Mouse (Mus musculus) ovary, adult 2 months (tissue): Measurements from ENCODE around the gene Ccdc9. TPM values are rescaled to one million over a fixed set of nuclear protein-coding genes. Genes with fewer than 3 reads are reported as not detected.

ENCODE experiments used
- polyA plus RNA-seq: library from polyadenylated mRNA; depleted of rRNA; stranded (reverse); fragments of >200 nt; gene quantifications from 2 replicates; pipeline ENCODE4 v1.2.3, GENCODE M21; 2012; rRNA removed

Gene Ccdc9
- 32.9 and 36.1 TPM in 2 replicates for polyA plus RNA-seq

GRCm38 (mm10) chr7:16286026-16286961, at the start of gene Ccdc9:
Gene Ccdc9, minus strand, starts transcription at chr7:16286795.

GRCm38 (mm10) chr7:16308093-16308492, 21.5 kb upstream of the Ccdc9 start, which contains the start of gene Bbc3:
Gene Bbc3, plus strand, starts transcription at chr7:16308393.

GRCm38 (mm10) chr7:16273081-16273765, 13.4 kb downstream of the Ccdc9 start, which contains the start of gene Inafm1:
Gene Inafm1, minus strand, starts transcription at chr7:16273617.

GRCm38 (mm10) chr7:16259110-16259590, 27.4 kb downstream of the Ccdc9 start, which contains the start of gene C5ar1:
Gene C5ar1, minus strand, starts transcription at chr7:16259540.

GRCm38 (mm10) chr7:16244067-16244466, 42.5 kb downstream of the Ccdc9 start, which contains the start of gene C5ar2:
Gene C5ar2, minus strand, starts transcription at chr7:16244154.

Other genes starting within 250 kb of the Ccdc9 start
- 13.5 and 17.0 TPM in 2 replicates for gene Bicra, start 238.9 kb downstream of the Ccdc9 start, polyA plus RNA-seq
- 0.29 and 0.33 TPM in 2 replicates for gene Zfp541, start 225.0 kb downstream of the Ccdc9 start, polyA plus RNA-seq
- 244 and 259 TPM in 2 replicates for gene Napa, start 188.3 kb downstream of the Ccdc9 start, polyA plus RNA-seq
- 37.2 and 41.3 TPM in 2 replicates for gene Kptn, start 166.9 kb downstream of the Ccdc9 start, polyA plus RNA-seq
- gene Slc8a2, start 157.0 kb downstream of the Ccdc9 start, polyA plus RNA-seq = 5.1 and 7.0 TPM in 2 replicates
- gene Meis3, start 111.7 kb downstream of the Ccdc9 start, polyA plus RNA-seq = 53.6 and 55.8 TPM in 2 replicates
- 48.7 and 51.0 TPM in 2 replicates for gene Dhx34, start 64.8 kb downstream of the Ccdc9 start, polyA plus RNA-seq
- 0.87 and 0.90 TPM in 2 replicates for gene C5ar2, start 42.6 kb downstream of the Ccdc9 start, polyA plus RNA-seq
- gene C5ar1, start 27.3 kb downstream of the Ccdc9 start, polyA plus RNA-seq = 14.7 and 16.9 TPM in 2 replicates
- 112 and 150 TPM in 2 replicates for gene Inafm1, start 13.2 kb downstream of the Ccdc9 start, polyA plus RNA-seq
- 51.7 and 62.6 TPM in 2 replicates for gene Bbc3, start 21.6 kb upstream of the Ccdc9 start, polyA plus RNA-seq
- 25.4 and 31.6 TPM in 2 replicates for gene Sae1, start 101.0 kb upstream of the Ccdc9 start, polyA plus RNA-seq
- 54.3 and 55.5 TPM in 2 replicates for gene Zc3h4, start 114.1 kb upstream of the Ccdc9 start, polyA plus RNA-seq
- gene Tmem160, start 166.0 kb upstream of the Ccdc9 start, polyA plus RNA-seq = 222 and 259 TPM in 2 replicates
- not detected in 2 replicates for gene Npas1, start 190.9 kb upstream of the Ccdc9 start, polyA plus RNA-seq